Mouse (Mus musculus): ENCODE results near the gene Gm11983. TPM values are rescaled to one million over a fixed set of nuclear protein-coding genes. Genes with fewer than 3 reads are reported as not detected.

The Gm11983 gene
- not detected for total RNA-seq (2023)

DNA sequence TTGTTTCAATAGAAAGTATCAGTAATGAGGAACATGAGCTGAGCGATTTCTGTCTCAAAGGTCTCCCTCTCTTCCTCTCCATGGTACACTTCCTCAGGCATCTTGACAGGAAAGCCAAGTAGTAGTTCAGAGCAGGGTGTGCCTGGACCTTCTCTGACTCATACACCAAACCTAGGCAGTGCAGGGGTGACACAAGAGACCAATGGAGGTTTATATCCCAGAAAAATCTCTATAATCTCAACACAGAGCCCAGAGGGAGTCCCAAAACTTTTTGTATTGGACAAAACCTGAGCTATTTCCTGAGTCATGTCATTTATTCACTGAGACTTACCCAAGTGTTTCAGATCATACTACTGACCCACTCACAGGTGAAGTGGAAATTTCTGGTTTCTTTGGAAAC, at the start of gene Gm11983:
Gm11983 (minus strand) TSS at position 101 of the 400 bp plus-strand sequence.

Other genes starting within 250 kb of the Gm11983 start
- under 1 TPM; 0.26 to 0.98 TPM for gene Nacad, start 231.6 kb downstream of the Gm11983 start, total RNA-seq (2023)
- 100 to 1,000 TPM; 140 to 145 TPM for gene Tbrg4, start 211.6 kb downstream of the Gm11983 start, total RNA-seq (2023)
- gene Wap, start 199.0 kb downstream of the Gm11983 start, total RNA-seq (2023), result not detected
- 10 to 100 TPM; 18.9 to 19.4 TPM for gene Ramp3, start 179.1 kb downstream of the Gm11983 start, total RNA-seq (2023)
- gene Adcy1, start 225.8 kb upstream of the Gm11983 start, total RNA-seq (2023), result 1 to 10 TPM; 2.7 to 2.8 TPM

Measured in T-cell, adult 66 days (primary cell).